Mouse (Mus musculus) heart, adult 2 months (tissue): ENCODE measurements at regions not wholly inside any gene's neighbourhood (a gene's known extent, or its start where the extent isn't known, plus 50 kb on each side); places are given as distances from the start of the nearest gene placed in this dataset.

Source experiments
- DNase-seq, 2 experiments: peaks; one replicate each; pipeline ENCODE4 v3.0.0; 2021
- H3K27ac ChIP-seq: fragments of 200-600 bp; 2 replicates; pipeline ENCODE4 v1.8.1; 2022
- H3K27me3 ChIP-seq: fragments of 200-500 bp; 2 replicates; pipeline ENCODE4 v1.6.1; 2012; ENCODE audit warnings: mild to moderate bottlenecking, low read length, inconsistent platforms, mixed read lengths; ENCODE audit not compliant: control insufficient read depth, insufficient read depth
- H3K36me3 ChIP-seq: fragments of 200-500 bp; 2 replicates; pipeline ENCODE4 v1.6.1; 2012; ENCODE audit warnings: low read length, inconsistent platforms; ENCODE audit not compliant: control insufficient read depth, insufficient read depth
- H3K4me1 ChIP-seq: fragments of 200-500 bp; 2 replicates; pipeline ENCODE4 v1.6.1; 2011; ENCODE audit warnings: low read length; ENCODE audit not compliant: control insufficient read depth, insufficient read depth
- H3K4me3 ChIP-seq: fragments of 200-600 bp; 2 replicates; pipeline ENCODE4 v1.8.1; 2022
- H3K79me2 ChIP-seq: fragments of 200-500 bp; replicated peaks from 2 replicates; pipeline ENCODE4 v1.6.1; 2012; ENCODE audit warnings: mild to moderate bottlenecking, inconsistent platforms, low read length, moderate library complexity, mixed read lengths; ENCODE audit not compliant: control insufficient read depth, insufficient read depth
- H3K9ac ChIP-seq: fragments of 200-500 bp; 2 replicates; pipeline ENCODE4 v1.6.1; 2012; ENCODE audit warnings: low read depth, mild to moderate bottlenecking, control low read depth, inconsistent platforms, low read length, mixed read lengths
- CTCF ChIP-seq: fragments of 200-600 bp; IDR thresholded peaks from 2 replicates; pipeline ENCODE4 v1.8.1; 2022; ENCODE audit warnings: antibody characterized with exemption, mild to moderate bottlenecking, moderate library complexity
- EP300 ChIP-seq: fragments of 200-500 bp; IDR thresholded peaks from 2 replicates; pipeline ENCODE4 v1.6.1; 2011; ENCODE audit warnings: low read depth, low read length, control low read depth; ENCODE audit not compliant: insufficient read depth
- POLR2A ChIP-seq: fragments of 200-500 bp; IDR thresholded peaks from 2 replicates; pipeline ENCODE4 v1.6.1; 2011; ENCODE audit warnings: mild to moderate bottlenecking, low read depth, low read length, control low read depth; ENCODE audit not compliant: insufficient read depth
- WGBS: fragments of 180-500 bp; shearing (Covaris S2); methylation state at CpG from one replicate; pipeline ENCODE4 v1.1.7; 2018; 5-methylcytosine and 5-hydroxymethylcytosine counted together
- intact Hi-C: fragments of 180-260 bp; cut with DNase I; formaldehyde crosslinking; loops from one replicate; pipeline ENCODE4 v1.15.1; 2025

DNA sequence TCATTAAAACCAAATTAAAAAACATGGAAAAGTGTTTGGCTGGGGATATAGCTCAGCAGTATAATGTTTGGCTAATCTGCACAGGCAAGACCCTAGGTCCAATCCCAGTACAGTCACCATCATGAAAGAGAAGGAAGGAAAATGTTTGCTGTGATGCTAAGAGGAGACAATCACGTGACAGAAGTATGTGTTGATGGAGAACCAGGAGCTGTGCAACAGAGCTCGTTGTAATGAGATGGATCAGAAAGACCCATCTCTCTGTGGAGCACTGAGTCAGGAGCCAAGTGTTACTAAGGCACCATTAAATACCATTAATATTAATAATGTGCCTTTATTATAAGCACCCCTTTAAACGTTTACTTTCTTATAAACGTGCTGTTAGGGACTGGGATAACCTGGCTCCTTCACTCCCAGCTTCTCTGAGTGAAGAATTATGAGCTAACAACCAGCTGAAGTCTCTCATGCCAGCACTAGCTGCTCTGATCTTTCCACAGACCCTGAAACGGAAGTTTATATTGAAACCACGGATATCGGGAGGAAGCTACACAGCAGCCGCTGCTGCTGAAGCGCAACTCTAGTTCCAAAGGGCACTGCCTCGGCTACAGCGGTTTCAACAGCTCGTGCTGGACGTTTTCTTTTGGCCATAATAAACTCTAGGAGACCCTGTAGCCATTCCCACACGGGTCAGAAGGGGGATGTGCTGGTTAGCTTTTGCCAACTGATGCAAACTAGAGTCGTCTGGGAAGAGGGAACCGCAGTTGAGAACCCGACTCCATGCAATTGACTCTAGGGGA is 167.7 kb downstream of the Tex36 start:
- no peaks in the 10 kb centered on the region for H3K36me3 ChIP-seq
- H3K27ac ChIP-seq, result no peak overlapping the region
- no peaks in the 10 kb centered on the region for H3K4me1 ChIP-seq
- TF ChIP-seq EP300, result no peak
- no peak for TF ChIP-seq POLR2A
- no peak for TF ChIP-seq CTCF
- 59% methylated on average over 17 of the region's 17 CpGs for WGBS
- no peaks in the 10 kb centered on the region for H3K27me3 ChIP-seq
- intact Hi-C loops, result no loop called here
- no peak for DNase-seq
- H3K4me3 ChIP-seq, result no peak overlapping the region
- no peak overlapping the region for H3K9ac ChIP-seq
- no peaks in the 10 kb centered on the region for H3K79me2 ChIP-seq

DNA sequence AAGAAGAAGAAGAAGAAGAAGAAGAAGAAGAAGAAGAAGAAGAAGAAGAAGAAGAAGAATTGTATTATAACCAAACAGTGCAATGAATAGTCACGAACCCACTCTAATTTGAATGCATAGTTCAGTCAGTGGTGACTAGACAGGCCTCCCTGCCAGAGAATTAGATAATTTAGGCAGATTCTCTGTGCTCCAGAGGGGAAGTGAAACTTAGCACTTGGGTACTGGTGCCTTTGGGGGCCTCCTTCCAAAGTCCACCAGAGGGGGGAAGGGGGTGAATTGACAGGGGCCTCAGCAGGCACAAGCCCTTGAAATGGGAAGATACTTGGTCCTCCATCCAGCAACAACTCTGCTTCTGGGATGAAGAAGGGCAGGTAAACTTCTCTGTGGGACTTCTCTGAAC is 169.6 kb downstream of the Tex36 start:
- no peaks in the 10 kb centered on the region for H3K27me3 ChIP-seq
- no peaks in the 10 kb centered on the region for H3K4me1 ChIP-seq
- no peak for DNase-seq
- TF ChIP-seq EP300 (no peak), CTCF (no peak), POLR2A (no peak)
- 79% methylated on average over 1 of the region's 1 CpGs for WGBS
- no peaks in the 10 kb centered on the region for H3K79me2 ChIP-seq
- intact Hi-C loops, result no loop called here
- no peak overlapping the region for H3K27ac ChIP-seq
- H3K36me3 ChIP-seq, result no peaks in the 10 kb centered on the region
- no peak overlapping the region for H3K9ac ChIP-seq
- H3K4me3 ChIP-seq, result no peak overlapping the region

DNA sequence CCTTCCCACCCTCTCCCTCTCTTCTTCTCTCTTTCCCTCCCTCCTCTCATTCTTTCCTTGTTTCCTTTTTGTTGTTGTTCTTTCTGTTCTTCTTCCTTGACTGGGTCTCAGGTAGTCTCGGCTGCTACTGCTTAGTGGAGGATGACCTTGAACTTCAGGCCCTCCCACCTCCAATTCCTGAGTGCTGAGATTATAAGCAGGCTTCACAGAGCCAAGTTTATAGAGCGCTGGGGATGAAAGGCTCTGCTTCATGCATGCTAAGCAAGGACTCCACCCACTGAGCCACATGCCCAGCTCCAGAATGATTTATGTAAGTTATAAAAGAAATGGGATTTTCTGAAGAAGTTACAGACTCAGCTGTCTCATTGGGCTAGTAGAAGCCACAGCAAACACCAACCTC is 199.9 kb downstream of the Tex36 start:
- H3K9ac ChIP-seq, result no peak overlapping the region
- WGBS, result 45% methylated on average over 2 of the region's 2 CpGs
- H3K79me2 ChIP-seq, result no peaks in the 10 kb centered on the region
- no peak overlapping the region for H3K27ac ChIP-seq
- H3K36me3 ChIP-seq, result no peaks in the 10 kb centered on the region
- intact Hi-C loops, result no loop called here
- TF ChIP-seq CTCF, result no peak
- TF ChIP-seq POLR2A, result no peak
- no peak for TF ChIP-seq EP300
- no peak overlapping the region for H3K4me3 ChIP-seq
- no peak for DNase-seq
- H3K27me3 ChIP-seq, result no peaks in the 10 kb centered on the region; the same call in 1 of the 2 replicates
- H3K4me1 ChIP-seq, result no peaks in the 10 kb centered on the region

DNA sequence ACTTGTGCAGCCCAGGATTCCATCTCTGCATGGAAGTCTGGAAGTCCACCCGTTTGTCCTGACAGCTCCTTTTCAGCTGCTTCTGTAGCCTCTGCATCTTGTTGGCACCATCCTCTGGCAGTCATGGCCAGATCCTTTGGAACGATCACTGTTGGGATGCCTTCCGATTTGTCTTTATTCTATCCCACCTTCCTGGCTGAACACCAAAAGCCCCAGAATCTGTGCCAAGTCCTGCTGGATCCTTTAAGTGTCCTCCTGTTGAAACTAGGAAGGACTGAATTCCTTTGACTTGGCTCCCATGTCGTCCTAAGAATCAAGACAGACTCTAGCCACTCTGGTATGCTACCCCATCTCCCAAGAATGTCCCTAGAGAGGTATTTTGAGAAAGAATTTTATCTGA is 201.3 kb downstream of the Tex36 start:
- intact Hi-C loops, result no loop called here
- WGBS, result 44% methylated on average over 4 of the region's 4 CpGs
- Histone ChIP-seq H3K36me3 (no peaks in the 10 kb centered on the region), H3K27me3 (no peaks in the 10 kb centered on the region; the same call in 1 of the 2 replicates), H3K4me1 (no peaks in the 10 kb centered on the region), H3K9ac (no peak overlapping the region), H3K27ac (no peak overlapping the region), H3K4me3 (no peak overlapping the region), H3K79me2 (no peaks in the 10 kb centered on the region)
- DNase-seq, result no peak
- TF ChIP-seq EP300 (no peak), CTCF (no peak), POLR2A (no peak)

DNA sequence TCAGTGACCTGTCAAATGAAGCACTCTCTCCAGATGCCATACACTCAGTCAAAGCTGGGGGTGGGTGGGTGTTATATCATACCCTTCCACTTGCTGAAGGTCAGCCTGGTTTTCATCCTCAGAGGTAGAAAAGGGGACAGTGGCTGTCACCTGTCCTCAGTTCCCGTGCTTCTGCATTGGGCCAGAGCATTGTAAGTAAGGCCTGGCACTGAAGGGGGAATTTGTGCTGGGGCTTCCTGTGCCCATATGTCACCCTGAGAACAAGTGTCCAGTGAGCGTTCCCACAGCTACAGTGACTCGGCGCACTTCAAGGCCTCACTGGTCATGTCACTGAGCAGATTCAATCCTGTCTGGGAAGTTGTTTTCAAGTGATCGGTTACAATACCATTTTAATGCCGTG is 213.2 kb downstream of the Tex36 start:
- no peak overlapping the region for H3K9ac ChIP-seq
- H3K36me3 ChIP-seq, result no peaks in the 10 kb centered on the region
- no peaks in the 10 kb centered on the region for H3K4me1 ChIP-seq
- no peak overlapping the region for H3K27ac ChIP-seq
- WGBS, result 80% methylated on average over 6 of the region's 6 CpGs
- no peak overlapping the region for H3K4me3 ChIP-seq
- no peaks in the 10 kb centered on the region for H3K27me3 ChIP-seq
- no peak for TF ChIP-seq POLR2A
- TF ChIP-seq CTCF, result no peak
- TF ChIP-seq EP300, result no peak
- intact Hi-C loops, result no loop called here
- no peak for DNase-seq
- H3K79me2 ChIP-seq, result no peaks in the 10 kb centered on the region

DNA sequence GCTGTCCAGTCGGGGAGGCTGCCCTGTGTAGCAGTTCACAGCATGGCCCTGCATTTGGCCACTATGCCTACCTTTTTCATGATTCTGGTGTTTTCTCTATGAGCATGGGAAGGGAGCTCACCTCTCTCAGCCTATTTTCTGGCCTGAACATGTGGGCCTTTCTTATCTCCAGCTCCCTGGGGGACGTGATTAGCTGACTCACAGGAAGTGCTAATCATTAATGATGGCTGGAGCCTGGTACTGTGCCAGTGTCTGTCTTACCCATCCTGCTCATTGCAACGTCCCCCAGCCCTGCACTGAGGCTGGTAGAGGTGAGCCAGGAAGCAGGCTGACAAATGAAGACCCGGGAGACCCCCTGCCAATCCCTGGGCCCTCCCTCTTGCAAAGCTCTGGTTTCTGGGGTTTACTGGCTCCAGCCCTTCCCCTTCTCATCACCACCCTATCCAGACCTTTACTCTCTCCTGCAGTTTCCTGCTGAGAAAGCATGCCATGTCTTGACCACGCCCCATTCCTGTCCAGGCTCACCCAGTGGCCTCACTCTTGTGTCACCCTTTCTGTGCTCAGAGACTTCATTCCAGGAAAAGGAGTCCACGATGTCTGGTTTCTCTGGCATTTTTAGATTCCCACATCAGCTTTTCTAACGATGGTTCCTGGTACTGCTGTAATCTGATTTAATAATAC is 219.8 kb downstream of the Tex36 start:
- Histone ChIP-seq H3K36me3 (no peaks in the 10 kb centered on the region), H3K79me2 (no peaks in the 10 kb centered on the region), H3K27me3 (no peaks in the 10 kb centered on the region), H3K4me1 (no peaks in the 10 kb centered on the region), H3K27ac (no peak overlapping the region), H3K9ac (no peak overlapping the region), H3K4me3 (no peak overlapping the region)
- TF ChIP-seq POLR2A (no peak), CTCF (no peak), EP300 (no peak)
- intact Hi-C loops, result no loop called here
- WGBS, result 31% methylated on average over 7 of the region's 7 CpGs
- peak in 1 of 2 experiments; percentile 2 for DNase-seq
